ENCODE assay signal across 32 mouse cellular contexts in genomic region chr2:60163744-60164143, GRCm38 (mm10). TPM values are rescaled to one million over a fixed set of nuclear protein-coding genes. Genes with fewer than 3 reads are reported as not detected.
DNase-seq lines count a peak whose midpoint lies in the region; ATAC-seq and TF ChIP-seq lines count a peak whose summit lies in the region.
"Had no signal": no experiment of that assay in that cellular context is flagged by ENCODE, and none has a peak within 500 bp of the region (broad histone marks: within the 10 kb centered on the region; RNA-seq: fewer than 3 reads in every experiment).

No protein-coding gene starts in this region.

- H3K9ac ChIP-seq in stomach, embryonic 15.5 days: no peak overlapping the region
- H3K9ac ChIP-seq in stomach, postnatal 0 days (ENCODE audit: low read length): no peak overlapping the region
- no peak overlapping the region for H3K9ac ChIP-seq in intestine, embryonic 16.5 days (ENCODE audit: low read depth, low read length)
- H3K9ac ChIP-seq in liver, embryonic 14.5 days (replicated peaks): no peak overlapping the region
- no peak overlapping the region for H3K9ac ChIP-seq in forebrain, embryonic 12.5 days
- H3K9ac ChIP-seq: embryonic facial prominence, embryonic 13.5 days; forebrain, embryonic 13.5 days; hindbrain, embryonic 14.5 days; limb, embryonic 15.5 days; lung, embryonic 15.5 days; neural tube, embryonic 15.5 days had no signal

- no peak overlapping the region for H3K4me2 ChIP-seq in stomach, embryonic 15.5 days
- H3K4me2 ChIP-seq in stomach, postnatal 0 days (replicated peaks; ENCODE audit: low read depth): no peak overlapping the region
- no peak overlapping the region for H3K4me2 ChIP-seq in intestine, embryonic 16.5 days (ENCODE audit: low read depth, low read length)
- H3K4me2 ChIP-seq in liver, embryonic 14.5 days (ENCODE audit: low read depth): peak overlapping the region; percentile 32
- H3K4me2 ChIP-seq in forebrain, embryonic 12.5 days: no peak overlapping the region
- H3K4me2 ChIP-seq: embryonic facial prominence, embryonic 13.5 days; forebrain, embryonic 13.5 days; heart, embryonic 11.5 days; hindbrain, embryonic 14.5 days; limb, embryonic 15.5 days; lung, embryonic 15.5 days; neural tube, embryonic 15.5 days had no signal

- no peak overlapping the region for H3K27ac ChIP-seq in stomach, embryonic 15.5 days
- H3K27ac ChIP-seq in stomach, postnatal 0 days (replicated peaks): no peak overlapping the region
- H3K27ac ChIP-seq in intestine, embryonic 16.5 days (ENCODE audit: low read length): no peak overlapping the region
- no peak overlapping the region; the same call in none of the 2 replicates for H3K27ac ChIP-seq in liver, embryonic 14.5 days
- H3K27ac ChIP-seq in forebrain, embryonic 12.5 days: no peak overlapping the region
- H3K27ac ChIP-seq: embryonic facial prominence, embryonic 13.5 days; forebrain, embryonic 13.5 days; gastrocnemius, adult 2 months; hindbrain, embryonic 14.5 days; kidney, postnatal 0 days; limb, embryonic 10.5 days; limb, embryonic 15.5 days; lung, embryonic 15.5 days; neural tube, embryonic 15.5 days had no signal

- ATAC-seq in stomach, embryonic 15.5 days (ENCODE audit: insufficient read depth, low FRiP score, low read depth): peak; percentile 68; the same call in 1 of the 2 replicates
- no peak for ATAC-seq in stomach, postnatal 0 days (ENCODE audit: low FRiP score, low TSS enrichment)
- peak; percentile 48; the same call in 1 of the 2 replicates for ATAC-seq in intestine, embryonic 16.5 days
- ATAC-seq in liver, embryonic 14.5 days (ENCODE audit: insufficient read depth): peak; percentile 94
- peak; percentile 80 for ATAC-seq in megakaryocyte-erythroid progenitor cell, adult 5-6 weeks (replicated peaks; ENCODE audit: low FRiP score, low TSS enrichment, poor library complexity, severe bottlenecking)
- no peak for ATAC-seq in forebrain, embryonic 12.5 days (ENCODE audit: low FRiP score)
- ATAC-seq: activated CD4-positive, CD25-positive, alpha-beta regulatory T cell, adult 4 months; CD4-positive, CD25-positive, alpha-beta regulatory T cell, adult 4 months; forebrain, embryonic 13.5 days; inflammation-experienced regulatory T-cells, adult 6 months had no signal

- no peak overlapping the region for H3K4me3 ChIP-seq in stomach, embryonic 15.5 days (replicated peaks)
- no peak overlapping the region for H3K4me3 ChIP-seq in stomach, postnatal 0 days (ENCODE audit: low read depth, low read length)
- H3K4me3 ChIP-seq in intestine, embryonic 16.5 days (ENCODE audit: low read length): no peak overlapping the region
- no peak overlapping the region for H3K4me3 ChIP-seq in liver, embryonic 14.5 days (ENCODE audit: insufficient read depth in 1 of 2, low read depth in 2 of 2, low read length in 2 of 2)
- no peak overlapping the region for H3K4me3 ChIP-seq in forebrain, embryonic 12.5 days (replicated peaks)
- H3K4me3 ChIP-seq: embryonic facial prominence, embryonic 13.5 days; erythroblast, embryonic 14.5 days; forebrain, embryonic 13.5 days; gastrocnemius, adult 2 months; limb, embryonic 10.5 days; limb, embryonic 15.5 days; lung, embryonic 15.5 days; neural tube, embryonic 15.5 days had no signal

- no peaks in the 10 kb centered on the region for H3K9me3 ChIP-seq in stomach, embryonic 15.5 days
- H3K9me3 ChIP-seq in stomach, postnatal 0 days (ENCODE audit: control insufficient read depth, low read length): no peaks in the 10 kb centered on the region
- H3K9me3 ChIP-seq in intestine, embryonic 16.5 days (ENCODE audit: control insufficient read depth, low read length): no peaks in the 10 kb centered on the region
- no peaks in the 10 kb centered on the region for H3K9me3 ChIP-seq in liver, embryonic 14.5 days (ENCODE audit: control insufficient read depth, low read length)
- no peaks in the 10 kb centered on the region for H3K9me3 ChIP-seq in forebrain, embryonic 12.5 days
- H3K9me3 ChIP-seq: embryonic facial prominence, embryonic 13.5 days; forebrain, embryonic 13.5 days; limb, embryonic 10.5 days; limb, embryonic 15.5 days; lung, embryonic 15.5 days; neural tube, embryonic 15.5 days had no signal

- DNase-seq in stomach, postnatal 0 days (ENCODE audit: low spot score): no peak
- peak in 2 of 3 experiments; percentile 68 to 69 for DNase-seq in liver, embryonic 14.5 days (ENCODE audit: low read depth in 3 of 3, low spot score in 3 of 3)
- no peak for DNase-seq in thymus, postnatal 14 days
- DNase-seq in cerebellum, adult 9-10 months: no peak
- DNase-seq: adrenal gland, adult 8-10 months; cerebellum, adult 9-11 months; gastrocnemius, adult 2 months; gastrocnemius, postnatal 36 days; heart, adult 18-20 months; kidney, adult 8-10 months; layer of hippocampus, postnatal 36 days; midbrain, embryonic 14.5 days; retina, postnatal 1 day; right cerebral cortex, postnatal 14 days; thymus, postnatal 36 days had no signal

- no peak for TF ChIP-seq CTCF in stomach, postnatal 0 days (IDR thresholded peaks at IDR 0.05; ENCODE audit: low read depth)
- no peak for TF ChIP-seq CTCF in liver, embryonic 14.5 days (IDR thresholded peaks at IDR 0.05; ENCODE audit: low read depth)

- no peak for TF ChIP-seq EP300 in stomach, postnatal 0 days (optimal IDR thresholded peaks at IDR 0.05)
- TF ChIP-seq EP300 in liver, embryonic 14.5 days (IDR thresholded peaks at IDR 0.05; ENCODE audit: low read depth): peak; percentile 84

- H3K4me1 ChIP-seq in stomach, embryonic 15.5 days: no peaks in the 10 kb centered on the region
- no peaks in the 10 kb centered on the region for H3K4me1 ChIP-seq in stomach, postnatal 0 days (replicated peaks; ENCODE audit: control insufficient read depth, insufficient read depth)
- H3K4me1 ChIP-seq in intestine, embryonic 16.5 days (ENCODE audit: control insufficient read depth, insufficient read depth, low read length): no peaks in the 10 kb centered on the region
- peaks cover 10 to 14% of the 10 kb centered on the region in 2 experiments for H3K4me1 ChIP-seq in liver, embryonic 14.5 days (replicated peaks; ENCODE audit: control insufficient read depth in 2 of 2, insufficient read depth in 2 of 2, low read length in 1 of 2)
- no peaks in the 10 kb centered on the region for H3K4me1 ChIP-seq in forebrain, embryonic 12.5 days
- H3K4me1 ChIP-seq: embryonic facial prominence, embryonic 13.5 days; forebrain, embryonic 13.5 days; limb, embryonic 10.5 days; limb, embryonic 15.5 days; lung, embryonic 15.5 days; neural tube, embryonic 15.5 days had no signal

- WGBS in stomach, embryonic 15.5 days: 67% methylated on average over 2 of the region's 2 CpGs
- WGBS in stomach, postnatal 0 days: 73% methylated on average over 2 of the region's 2 CpGs
- WGBS in intestine, embryonic 16.5 days: 61% methylated on average over 2 of the region's 2 CpGs
- 23% methylated on average over 2 of the region's 2 CpGs for WGBS in liver, embryonic 14.5 days (ENCODE audit: insufficient replicate concordance)
- WGBS in forebrain, embryonic 12.5 days: 80% methylated on average over 2 of the region's 2 CpGs

- H3K36me3 ChIP-seq in stomach, embryonic 15.5 days: no peaks in the 10 kb centered on the region
- H3K36me3 ChIP-seq in stomach, postnatal 0 days (ENCODE audit: control insufficient read depth, insufficient read depth, low read length): no peaks in the 10 kb centered on the region
- no peaks in the 10 kb centered on the region for H3K36me3 ChIP-seq in intestine, embryonic 16.5 days (ENCODE audit: control insufficient read depth, insufficient read depth, low read length)
- H3K36me3 ChIP-seq in liver, embryonic 14.5 days (replicated peaks; ENCODE audit: control insufficient read depth, insufficient read depth, low read depth): no peaks in the 10 kb centered on the region
- no peaks in the 10 kb centered on the region for H3K36me3 ChIP-seq in forebrain, embryonic 12.5 days (replicated peaks)
- H3K36me3 ChIP-seq: limb, embryonic 10.5 days; limb, embryonic 15.5 days; lung, embryonic 15.5 days; neural tube, embryonic 15.5 days had no signal

- no peaks in the 10 kb centered on the region for H3K27me3 ChIP-seq in stomach, embryonic 15.5 days (replicated peaks)
- H3K27me3 ChIP-seq in stomach, postnatal 0 days (ENCODE audit: control insufficient read depth, insufficient read depth, low read length): no peaks in the 10 kb centered on the region
- no peaks in the 10 kb centered on the region for H3K27me3 ChIP-seq in intestine, embryonic 16.5 days (replicated peaks; ENCODE audit: control insufficient read depth, insufficient read depth, low read length)
- H3K27me3 ChIP-seq in liver, embryonic 14.5 days (ENCODE audit: control insufficient read depth, insufficient read depth, low read length): no peaks in the 10 kb centered on the region
- no peaks in the 10 kb centered on the region for H3K27me3 ChIP-seq in forebrain, embryonic 12.5 days
- H3K27me3 ChIP-seq: embryonic facial prominence, embryonic 13.5 days; forebrain, embryonic 13.5 days; limb, embryonic 15.5 days; lung, embryonic 15.5 days; neural tube, embryonic 15.5 days had no signal

RNA-seq across cellular contexts. Expression of gene Baz2b, which starts 45.9 kb away (rescaled TPM):
- polyA plus RNA-seq in stomach, embryonic 15.5 days (2015; fragmentation: Nextera tagmentation; extraction: Ambion mirVana): 47.8 and 53.6 TPM in 2 replicates
- 34.0 and 37.4 TPM in 2 replicates for polyA plus RNA-seq in stomach, postnatal 0 days (2015; fragmentation: Nextera tagmentation; extraction: Ambion mirVana)
- polyA plus RNA-seq in intestine, embryonic 16.5 days (2015; fragmentation: Nextera tagmentation; extraction: Ambion mirVana): 38.2 and 42.3 TPM in 2 replicates
- polyA plus RNA-seq in liver, embryonic 14.5 days (2012; rRNA removed): 5.1 and 9.1 TPM in 2 replicates
- 11.0 and 15.0 TPM in 2 replicates for polyA plus RNA-seq in liver, embryonic 14.5 days (2014; fragmentation: Nextera tagmentation; extraction: Ambion mirVana)
- 69.1 and 82.5 TPM in 2 replicates for total RNA-seq in megakaryocyte-erythroid progenitor cell, adult 5-6 weeks (2014; fragmentation: Nextera tagmentation)
- total RNA-seq in megakaryocyte-erythroid progenitor cell, adult 5-6 weeks (2017): 68.8 and 87.4 TPM in 2 replicates
- 82.4 and 85.6 TPM in 2 replicates for polyA plus RNA-seq in forebrain, embryonic 12.5 days (2016; fragmentation: Nextera tagmentation; extraction: Ambion mirVana)

RNA-seq across cellular contexts. Expression of gene March7, which starts 45.9 kb away (rescaled TPM):
- polyA plus RNA-seq in stomach, embryonic 15.5 days (2015; fragmentation: Nextera tagmentation; extraction: Ambion mirVana): 66.4 and 71.0 TPM in 2 replicates
- polyA plus RNA-seq in stomach, postnatal 0 days (2015; fragmentation: Nextera tagmentation; extraction: Ambion mirVana): 48.8 and 53.5 TPM in 2 replicates
- 56.4 and 60.5 TPM in 2 replicates for polyA plus RNA-seq in intestine, embryonic 16.5 days (2015; fragmentation: Nextera tagmentation; extraction: Ambion mirVana)
- 9.9 and 12.1 TPM in 2 replicates for polyA plus RNA-seq in liver, embryonic 14.5 days (2012; rRNA removed)
- 19.1 and 19.9 TPM in 2 replicates for polyA plus RNA-seq in liver, embryonic 14.5 days (2014; fragmentation: Nextera tagmentation; extraction: Ambion mirVana)
- total RNA-seq in megakaryocyte-erythroid progenitor cell, adult 5-6 weeks (2014; fragmentation: Nextera tagmentation): 68.0 and 79.2 TPM in 2 replicates
- 63.6 and 119 TPM in 2 replicates for total RNA-seq in megakaryocyte-erythroid progenitor cell, adult 5-6 weeks (2017)
- polyA plus RNA-seq in forebrain, embryonic 12.5 days (2016; fragmentation: Nextera tagmentation; extraction: Ambion mirVana): 99.0 and 99.9 TPM in 2 replicates

Comparison
In these comparisons a context has a peak if more than half of its experiments do, and no peak if none do; other contexts are left out.
1. ATAC-seq: peak in stomach, embryonic 15.5 days (single experiment), intestine, embryonic 16.5 days (single experiment), liver, embryonic 14.5 days (single experiment) and megakaryocyte-erythroid progenitor cell, adult 5-6 weeks (single experiment); none in stomach, postnatal 0 days (single experiment) and forebrain, embryonic 12.5 days (single experiment).
2. DNase-seq: peak in liver, embryonic 14.5 days (2 of 3); none in stomach, postnatal 0 days (single experiment), thymus, postnatal 14 days (single experiment) and cerebellum, adult 9-10 months (single experiment).